Mouse (Mus musculus): ENCODE measurements around the gene Gstt2. TPM values are rescaled to one million over a fixed set of nuclear protein-coding genes. Genes with fewer than 3 reads are reported as not detected.

Gstt2 gene
- 10 to 100 TPM in 3 of 4 experiments, 1 to 10 TPM in 1; 7.3 to 16.9 (median 13.2) TPM for total RNA-seq (2022)

DNA sequence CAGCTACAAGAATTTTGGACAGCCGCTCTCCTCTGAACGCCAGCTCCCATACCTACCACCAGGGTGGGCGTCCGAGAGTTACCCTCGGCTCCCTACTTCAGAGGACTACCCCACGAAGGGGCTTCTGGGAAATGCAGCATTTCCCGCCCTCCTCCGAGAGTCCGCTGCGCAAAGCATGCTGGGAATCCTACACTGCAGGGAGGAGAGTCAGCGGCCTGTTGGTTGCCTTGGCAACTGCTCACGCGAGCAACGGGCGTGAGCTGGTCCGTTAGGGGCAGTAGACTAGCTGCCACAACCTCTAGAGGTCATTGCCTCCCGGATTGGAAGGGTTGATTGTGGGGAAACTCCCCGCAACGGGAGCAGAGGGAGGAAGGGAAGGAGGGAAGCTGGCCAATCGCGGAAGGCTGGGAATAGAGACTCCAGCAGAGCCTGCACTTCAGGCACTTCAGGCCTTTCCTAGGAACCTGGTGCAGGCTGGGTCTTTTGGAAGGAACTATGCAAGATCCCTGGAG is at the start of gene Gstt2:
Gene Gstt2, minus strand, starts transcription at position 177 of the 512 bp plus-strand sequence.
- peak; percentile 94 for DNase-seq (ENCODE audit: low spot score)

GRCm38 (mm10) chr10:75884742-75885141 is 47.5 kb upstream of the Gstt2 start:
- DNase-seq (ENCODE audit: low spot score), result no peak

DNA sequence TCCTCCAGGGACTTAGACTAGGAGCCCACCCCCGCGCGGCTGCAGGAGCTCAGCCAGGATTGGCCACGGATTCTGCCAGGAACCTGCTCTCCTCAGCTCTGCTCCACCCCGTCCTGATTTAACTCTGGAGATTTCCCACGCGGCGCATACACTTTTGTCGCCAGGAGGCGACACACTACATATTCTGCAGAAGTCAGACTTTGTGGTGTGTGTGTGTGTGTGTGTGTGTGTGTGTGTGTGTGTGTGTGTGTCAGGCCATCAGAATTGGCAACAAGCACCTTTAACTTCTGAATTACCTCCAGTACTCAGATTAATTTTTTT is 46.0 kb upstream of the Gstt2 start:
- peak; percentile 69 for DNase-seq (ENCODE audit: low spot score)

GRCm38 (mm10) chr10:75882433-75883231 is 45.4 kb upstream of the Gstt2 start:
- no peak for DNase-seq (ENCODE audit: low spot score)

DNA sequence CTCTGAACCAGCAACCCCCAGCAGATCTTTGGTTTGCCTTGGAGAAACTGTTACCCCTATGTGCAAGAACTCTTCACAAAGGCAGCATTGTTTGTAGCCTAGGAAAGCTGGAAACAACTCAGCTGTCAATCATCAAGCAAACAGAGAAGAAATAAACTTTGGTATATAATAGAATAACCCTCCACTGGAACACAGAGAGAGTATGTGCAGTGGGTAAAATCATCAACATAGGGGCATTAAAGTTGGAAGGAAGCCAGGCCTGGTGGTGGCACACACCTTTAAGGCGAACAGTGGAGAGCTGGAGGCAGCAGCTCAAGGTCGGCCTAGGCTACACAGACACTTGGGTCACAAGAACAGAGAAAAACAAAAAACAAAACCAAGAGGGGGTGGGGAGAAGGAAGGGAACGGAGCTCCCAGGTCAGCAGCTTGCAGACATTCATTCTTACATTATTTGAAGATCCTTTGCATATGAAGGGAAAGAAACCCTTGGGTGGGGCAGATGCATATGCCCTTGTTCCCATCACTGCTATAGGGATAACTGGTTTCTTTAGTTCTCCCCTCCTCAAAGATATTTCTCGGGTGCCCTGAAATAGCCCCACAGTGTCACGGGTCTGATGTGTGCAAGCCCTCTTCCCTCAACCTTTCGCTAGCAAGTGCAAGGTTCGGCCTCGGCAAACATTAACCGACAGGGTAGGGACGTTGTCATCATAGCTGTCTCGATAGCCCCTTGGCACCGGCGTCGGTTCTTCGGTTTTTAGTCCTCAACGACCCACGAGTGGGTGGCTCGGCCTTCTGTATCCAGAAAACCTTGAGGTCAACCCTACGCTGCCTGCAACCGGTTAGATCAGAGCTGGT is 44.6 kb upstream of the Gstt2 start:
- DNase-seq (ENCODE audit: low spot score), result no peak

GRCm38 (mm10) chr10:75880771-75881577 is 43.8 kb upstream of the Gstt2 start:
- DNase-seq (ENCODE audit: low spot score), result no peak

DNA sequence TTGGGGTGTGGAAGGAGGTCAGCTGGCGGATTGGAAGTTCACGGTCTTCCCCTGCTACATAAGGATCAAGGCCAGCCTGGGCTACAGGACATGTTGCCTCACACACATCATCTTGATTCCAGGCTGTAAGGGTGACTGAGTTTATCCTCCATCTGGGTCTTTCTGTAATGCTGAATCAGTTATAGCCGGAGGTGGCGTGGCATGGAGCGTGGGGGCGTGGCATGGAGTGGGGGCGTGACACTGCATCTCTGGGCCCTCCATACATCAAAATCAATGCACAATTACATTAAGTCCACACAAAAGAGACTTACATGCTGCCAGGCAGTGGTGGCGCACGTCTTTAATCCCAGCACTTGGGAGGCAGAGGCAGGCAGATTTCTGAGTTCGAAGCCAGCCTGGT is 43.1 kb upstream of the Gstt2 start:
- no peak for DNase-seq (ENCODE audit: low spot score)

DNA sequence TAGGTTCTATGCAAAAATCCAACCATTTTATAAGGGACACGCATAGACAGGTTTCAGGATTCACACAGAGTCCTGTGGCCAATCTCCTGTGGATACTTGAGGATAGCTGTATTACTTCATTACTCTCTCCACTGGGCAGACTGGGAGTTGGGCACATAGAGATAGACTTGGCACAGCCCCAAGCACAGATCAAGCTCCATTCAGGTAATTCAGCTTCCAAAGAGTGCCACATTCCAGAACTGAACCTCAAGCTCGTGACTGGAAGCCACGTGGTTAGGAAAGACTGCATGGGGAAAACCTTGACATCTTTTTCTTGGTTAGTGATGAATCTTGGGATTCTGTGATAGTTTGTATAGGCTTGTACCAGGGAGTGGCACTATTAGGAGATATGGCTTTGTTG is 41.6 kb upstream of the Gstt2 start:
- DNase-seq (ENCODE audit: low spot score), result no peak

DNA sequence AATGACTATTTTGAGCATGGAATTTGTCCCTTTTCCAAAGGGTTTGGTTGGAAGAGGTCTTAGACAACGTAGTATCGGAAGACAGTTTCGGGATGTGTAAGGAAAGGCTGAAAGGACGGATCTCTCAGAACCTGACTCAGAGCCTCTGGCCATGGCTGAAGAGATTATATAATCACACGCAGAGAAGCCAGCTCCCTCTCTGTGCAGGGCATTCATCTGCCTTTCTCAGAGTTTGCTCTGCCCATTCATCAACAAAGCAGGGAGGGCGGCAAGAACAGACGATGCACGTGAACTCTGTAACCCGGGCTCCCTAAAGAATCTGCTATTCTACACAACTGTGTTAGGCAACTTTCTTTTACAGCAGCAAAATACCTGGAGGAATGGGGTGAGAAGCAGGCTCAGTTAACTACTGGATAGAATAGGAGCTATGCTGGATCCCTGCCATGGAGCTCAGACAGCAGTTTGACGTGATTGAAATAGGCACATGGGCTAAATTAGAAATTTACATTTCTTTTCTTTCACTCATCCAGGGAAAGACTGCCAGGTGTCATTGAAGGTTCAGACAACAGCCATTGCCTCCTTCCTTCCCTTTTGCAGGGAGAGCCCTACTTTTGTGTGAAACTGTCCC is 36.4 kb upstream of the Gstt2 start:
- DNase-seq (ENCODE audit: low spot score), result no peak

GRCm38 (mm10) chr10:75872915-75873542 is 35.8 kb upstream of the Gstt2 start:
- peak; percentile 76 for DNase-seq (ENCODE audit: low spot score)

DNA sequence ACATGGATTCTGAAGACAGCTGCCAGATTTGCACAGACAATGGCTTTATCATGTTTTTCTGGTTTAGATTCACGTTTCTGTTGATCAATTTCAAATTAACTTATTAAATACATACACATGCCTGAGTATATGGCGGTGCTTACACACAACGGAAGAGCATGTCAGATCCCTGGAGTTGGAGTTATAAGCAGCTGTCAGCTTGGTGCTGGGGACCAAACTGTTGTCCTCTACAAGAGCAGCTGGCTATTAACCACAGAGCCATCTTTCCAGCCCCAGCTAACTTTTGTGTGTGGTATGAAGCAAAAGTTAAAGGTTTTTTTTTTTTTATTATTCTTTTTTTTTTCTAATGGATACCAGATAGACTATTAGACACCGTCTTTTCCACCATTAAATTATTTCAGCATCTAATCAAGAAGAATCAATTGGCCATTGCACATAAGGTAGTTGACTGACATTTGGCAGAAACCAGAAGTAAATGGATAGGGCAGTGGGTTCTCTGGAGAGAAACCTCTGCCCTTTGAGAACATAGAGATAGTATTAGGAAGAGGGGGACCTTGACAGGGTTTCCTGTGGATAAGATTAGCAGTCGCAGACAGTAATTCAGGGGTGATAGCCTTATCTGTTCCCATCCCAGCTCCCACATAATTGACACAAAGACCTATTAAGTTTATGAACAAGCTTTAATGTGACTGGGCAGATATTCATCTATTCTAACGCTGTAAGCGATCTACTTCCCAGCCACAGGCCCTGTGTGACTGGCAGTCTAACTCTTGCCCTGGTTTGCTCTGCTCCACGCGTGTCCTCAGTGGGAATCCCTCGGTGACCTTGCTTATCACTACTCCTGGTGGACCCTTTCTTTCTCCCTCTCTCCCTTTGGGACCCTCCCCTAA is 35.0 kb upstream of the Gstt2 start:
- no peak for DNase-seq (ENCODE audit: low spot score)

- DNase-seq (ENCODE audit: low spot score), result no peak
Measured at GRCm38 (mm10) chr10:75861587-75861986, 24.4 kb upstream of the Gstt2 start.

DNA sequence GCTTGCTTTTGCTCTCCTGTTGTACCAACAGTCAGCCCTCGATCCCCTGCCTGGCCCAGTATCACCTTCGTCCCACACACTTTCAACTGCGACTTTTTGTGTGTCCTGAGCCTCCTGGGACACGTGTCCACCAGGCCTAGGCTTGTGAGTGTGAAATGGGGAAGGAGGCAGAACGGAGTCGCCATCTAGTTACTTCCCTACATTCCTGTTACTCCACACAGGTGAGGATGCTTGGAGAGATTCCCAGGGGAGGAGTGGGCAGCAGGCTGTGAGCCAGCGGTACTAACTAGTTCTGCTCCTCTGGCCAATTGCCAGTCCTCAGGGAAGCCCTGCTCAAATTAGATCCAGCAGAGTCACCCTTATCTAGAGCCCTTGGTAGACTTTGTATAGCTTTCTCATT is 23.5 kb upstream of the Gstt2 start:
- no peak for DNase-seq (ENCODE audit: low spot score)

- peak; percentile 88 for DNase-seq (ENCODE audit: low spot score)
Measured at GRCm38 (mm10) chr10:75859786-75860470, 22.7 kb upstream of the Gstt2 start, which contains the start of gene Mif. TSS of gene Mif (minus strand) at chr10:75860240.

DNA sequence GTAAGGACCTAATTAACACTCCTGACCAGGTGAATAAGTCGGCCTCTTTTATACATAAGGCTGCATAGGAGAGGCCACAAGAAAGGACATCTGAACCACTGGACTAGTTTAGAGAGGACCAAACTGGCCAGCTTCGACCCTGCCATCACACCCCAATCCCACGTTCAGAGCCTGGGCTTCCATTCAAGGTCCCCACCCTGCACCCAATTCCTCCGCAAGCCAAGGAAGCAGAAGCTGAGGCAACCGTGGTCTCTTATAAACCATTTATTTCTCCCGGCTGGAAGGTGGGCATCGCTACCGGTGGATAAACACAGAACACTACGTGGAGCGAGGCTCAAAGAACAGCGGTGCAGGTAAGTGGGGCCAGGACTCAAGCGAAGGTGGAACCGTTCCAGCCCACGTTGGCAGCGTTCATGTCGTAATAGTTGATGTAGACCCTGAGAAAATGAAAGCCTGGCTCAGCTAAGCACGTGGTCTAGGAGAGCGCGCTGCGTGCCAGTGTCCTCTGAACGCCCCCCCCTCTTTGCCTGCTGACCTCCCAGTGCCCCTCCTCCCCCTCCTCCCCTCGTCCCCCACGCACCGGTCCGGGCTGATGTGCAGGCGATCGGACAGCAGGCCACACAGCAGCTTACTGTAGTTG is 22.0 kb upstream of the Gstt2 start:
- DNase-seq (ENCODE audit: low spot score), result no peak

- DNase-seq (ENCODE audit: low spot score), result no peak
Measured at GRCm38 (mm10) chr10:75857598-75857997, 20.4 kb upstream of the Gstt2 start.

DNA sequence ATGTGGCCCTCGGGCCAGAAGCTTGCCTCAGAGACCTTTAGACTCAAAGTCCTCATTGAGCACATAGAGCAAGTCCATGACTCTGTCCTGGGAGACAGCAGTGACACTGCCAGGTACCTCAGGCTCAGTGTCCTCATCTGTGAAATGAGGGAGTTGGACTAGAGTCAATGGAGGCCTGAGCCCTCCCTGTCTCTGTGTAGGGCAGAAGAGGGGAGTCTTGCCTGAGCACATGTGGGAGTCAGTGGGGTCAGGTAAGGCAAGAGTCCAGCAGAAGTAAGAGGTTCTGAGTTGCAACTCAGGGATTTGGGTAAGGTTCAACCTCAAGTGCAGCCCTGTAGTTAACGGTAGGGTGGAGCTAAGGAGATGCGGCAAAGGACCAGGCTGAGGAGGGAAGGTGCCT is 19.8 kb upstream of the Gstt2 start:
- DNase-seq (ENCODE audit: low spot score), result no peak

- DNase-seq (ENCODE audit: low spot score), result no peak
Measured at GRCm38 (mm10) chr10:75856155-75856907, 19.1 kb upstream of the Gstt2 start.
